Mouse (Mus musculus): ENCODE results near the gene Tbc1d7. TPM values are rescaled to one million over a fixed set of nuclear protein-coding genes. Genes with fewer than 3 reads are reported as not detected.
A peak's percentile ranks its signal among the peaks of the same experiment; 100 is the strongest.

The Tbc1d7 gene
- polyA plus RNA-seq, 1 experiment from 2014 or later, result 54.3 TPM

- Histone ChIP-seq H3K4me2 (no peak overlapping the region), H3K4me3 (no peak overlapping the region), H3K4me1 (peaks cover 9% of the 10 kb centered on the region; the same call in 1 of the 2 replicates), H3K36me3 (no peaks in the 10 kb centered on the region), H3K27me3 (no peaks in the 10 kb centered on the region), H3K9me3 (no peaks in the 10 kb centered on the region), H3K9ac (no peak overlapping the region), H3K27ac (no peak overlapping the region)
- no peak for ATAC-seq (ENCODE audit: insufficient number of reproducible peaks, insufficient read depth, low FRiP score, low TSS enrichment, low read depth)
- 79% methylated on average over 10 of the region's 10 CpGs for WGBS
Observed at GRCm38 (mm10) chr13:43131741-43132191, 39.5 kb downstream of the Tbc1d7 start.

- H3K9ac ChIP-seq, result no peak overlapping the region
- H3K4me2 ChIP-seq, result no peak overlapping the region
- H3K9me3 ChIP-seq, result no peaks in the 10 kb centered on the region
- H3K36me3 ChIP-seq, result no peaks in the 10 kb centered on the region
- no peak overlapping the region for H3K4me3 ChIP-seq
- H3K4me1 ChIP-seq, result peaks cover 9% of the 10 kb centered on the region; the same call in 1 of the 2 replicates
- 34% methylated on average over 6 of the region's 6 CpGs for WGBS
- H3K27me3 ChIP-seq, result no peaks in the 10 kb centered on the region
- H3K27ac ChIP-seq, result no peak overlapping the region
- ATAC-seq (ENCODE audit: insufficient number of reproducible peaks, insufficient read depth, low FRiP score, low TSS enrichment, low read depth), result no peak
Observed at GRCm38 (mm10) chr13:43130161-43130560, 41.1 kb downstream of the Tbc1d7 start.

GRCm38 (mm10) chr13:43124683-43125074, 46.6 kb downstream of the Tbc1d7 start:
- peaks cover 30% of the 10 kb centered on the region for H3K4me1 ChIP-seq
- 0 out of 2 replicates have a peak overlapping the region, but pooled peaks have one; percentile 9 for H3K4me2 ChIP-seq
- ATAC-seq (ENCODE audit: insufficient number of reproducible peaks, insufficient read depth, low FRiP score, low TSS enrichment, low read depth), result no peak
- H3K9me3 ChIP-seq, result no peaks in the 10 kb centered on the region
- no peak overlapping the region for H3K27ac ChIP-seq
- H3K27me3 ChIP-seq, result peaks cover 16% of the 10 kb centered on the region; the same call in 1 of the 2 replicates
- H3K4me3 ChIP-seq, result no peak overlapping the region
- WGBS, result 15% methylated on average over 4 of the region's 4 CpGs
- H3K36me3 ChIP-seq, result no peaks in the 10 kb centered on the region
- H3K9ac ChIP-seq, result no peak overlapping the region

GRCm38 (mm10) chr13:43123895-43124682, 47.2 kb downstream of the Tbc1d7 start:
- no peak for ATAC-seq (ENCODE audit: insufficient number of reproducible peaks, insufficient read depth, low FRiP score, low TSS enrichment, low read depth)
- no peak overlapping the region for H3K27ac ChIP-seq
- H3K4me2 ChIP-seq, result peak overlapping the region; percentile 42
- no peaks in the 10 kb centered on the region for H3K9me3 ChIP-seq
- no peak overlapping the region for H3K4me3 ChIP-seq
- peaks cover 30% of the 10 kb centered on the region for H3K4me1 ChIP-seq
- H3K9ac ChIP-seq, result no peak overlapping the region
- WGBS, result 30% methylated on average over 17 of the region's 17 CpGs
- no peaks in the 10 kb centered on the region for H3K36me3 ChIP-seq
- peaks cover 16% of the 10 kb centered on the region; the same call in 1 of the 2 replicates for H3K27me3 ChIP-seq

GRCm38 (mm10) chr13:43122306-43123070, 48.8 kb downstream of the Tbc1d7 start:
- Histone ChIP-seq H3K9me3 (no peaks in the 10 kb centered on the region), H3K27ac (no peak overlapping the region), H3K4me1 (peaks cover 30% of the 10 kb centered on the region), H3K4me3 (no peak overlapping the region), H3K9ac (0 out of 2 replicates have a peak overlapping the region, but pooled peaks have one; percentile 16), H3K27me3 (peaks cover 16% of the 10 kb centered on the region; the same call in 1 of the 2 replicates), H3K4me2 (peak overlapping the region; percentile 14; the same call in 1 of the 2 replicates), H3K36me3 (no peaks in the 10 kb centered on the region)
- no peak for ATAC-seq (ENCODE audit: insufficient number of reproducible peaks, insufficient read depth, low FRiP score, low TSS enrichment, low read depth)
- WGBS, result 32% methylated on average over 16 of the region's 16 CpGs

GRCm38 (mm10) chr13:43113141-43113540, 58.2 kb downstream of the Tbc1d7 start:
- no peak for ATAC-seq (ENCODE audit: insufficient number of reproducible peaks, insufficient read depth, low FRiP score, low TSS enrichment, low read depth)
- Histone ChIP-seq H3K4me2 (no peak overlapping the region), H3K9me3 (0 out of 2 replicates have a peak, but pooled peaks cover 4% of the 10 kb centered on the region), H3K4me3 (no peak overlapping the region), H3K9ac (no peak overlapping the region), H3K27ac (no peak overlapping the region), H3K36me3 (no peaks in the 10 kb centered on the region), H3K4me1 (no peaks in the 10 kb centered on the region), H3K27me3 (no peaks in the 10 kb centered on the region)
- 92% methylated on average over 3 of the region's 3 CpGs for WGBS

GRCm38 (mm10) chr13:43112707-43113106, 58.6 kb downstream of the Tbc1d7 start:
- Histone ChIP-seq H3K27me3 (no peaks in the 10 kb centered on the region), H3K4me2 (no peak overlapping the region), H3K27ac (no peak overlapping the region), H3K36me3 (no peaks in the 10 kb centered on the region), H3K4me3 (no peak overlapping the region), H3K9me3 (0 out of 2 replicates have a peak, but pooled peaks cover 4% of the 10 kb centered on the region), H3K9ac (no peak overlapping the region), H3K4me1 (no peaks in the 10 kb centered on the region)
- 74% methylated on average over 3 of the region's 3 CpGs for WGBS
- ATAC-seq (ENCODE audit: insufficient number of reproducible peaks, insufficient read depth, low FRiP score, low TSS enrichment, low read depth), result no peak

- 69% methylated on average over 7 of the region's 7 CpGs for WGBS
- Histone ChIP-seq H3K27me3 (no peaks in the 10 kb centered on the region), H3K36me3 (no peaks in the 10 kb centered on the region), H3K9ac (no peak overlapping the region), H3K27ac (no peak overlapping the region), H3K4me3 (no peak overlapping the region), H3K4me2 (no peak overlapping the region), H3K9me3 (0 out of 2 replicates have a peak, but pooled peaks cover 4% of the 10 kb centered on the region), H3K4me1 (no peaks in the 10 kb centered on the region)
- ATAC-seq (ENCODE audit: insufficient number of reproducible peaks, insufficient read depth, low FRiP score, low TSS enrichment, low read depth), result no peak
Observed at GRCm38 (mm10) chr13:43112280-43112679, 59.0 kb downstream of the Tbc1d7 start.

GRCm38 (mm10) chr13:43104496-43104895, 66.8 kb downstream of the Tbc1d7 start:
- no peak for ATAC-seq (ENCODE audit: insufficient number of reproducible peaks, insufficient read depth, low FRiP score, low TSS enrichment, low read depth)
- no peak overlapping the region for H3K27ac ChIP-seq
- H3K4me2 ChIP-seq, result no peak overlapping the region
- H3K4me3 ChIP-seq, result no peak overlapping the region
- H3K9me3 ChIP-seq, result peaks cover 5% of the 10 kb centered on the region
- H3K4me1 ChIP-seq, result peaks cover 7% of the 10 kb centered on the region
- H3K36me3 ChIP-seq, result no peaks in the 10 kb centered on the region
- no peak overlapping the region for H3K9ac ChIP-seq
- 96% methylated on average over 9 of the region's 9 CpGs for WGBS
- H3K27me3 ChIP-seq, result no peaks in the 10 kb centered on the region

GRCm38 (mm10) chr13:43102943-43103342, 68.4 kb downstream of the Tbc1d7 start:
- Histone ChIP-seq H3K27me3 (no peaks in the 10 kb centered on the region), H3K9ac (no peak overlapping the region), H3K4me1 (peaks cover 7% of the 10 kb centered on the region), H3K27ac (no peak overlapping the region), H3K36me3 (no peaks in the 10 kb centered on the region), H3K4me2 (no peak overlapping the region), H3K9me3 (peaks cover 5% of the 10 kb centered on the region), H3K4me3 (no peak overlapping the region)
- 50% methylated on average over 7 of the region's 7 CpGs for WGBS
- no peak for ATAC-seq (ENCODE audit: insufficient number of reproducible peaks, insufficient read depth, low FRiP score, low TSS enrichment, low read depth)

All from embryonic facial prominence, embryonic 13.5 days (tissue).